Mouse (Mus musculus): ENCODE measurements at regions not wholly inside any gene's neighbourhood (a gene's known extent, or its start where the extent isn't known, plus 50 kb on each side); places are given as distances from the start of the nearest gene placed in this dataset.

GRCm38 (mm10) chr16:71724898-71725297, 583.2 kb upstream of the Robo1 start:
- 81% methylated on average over 2 of the region's 2 CpGs for WGBS
- Histone ChIP-seq H3K9me3 (ENCODE audit: control insufficient read depth, low read length) (no peaks in the 10 kb centered on the region), H3K36me3 (ENCODE audit: control insufficient read depth, insufficient read depth, low read length) (no peaks in the 10 kb centered on the region), H3K27me3 (replicated peaks; ENCODE audit: control insufficient read depth, insufficient read depth, low read length) (no peaks in the 10 kb centered on the region), H3K27ac (ENCODE audit: low read depth, low read length) (no peak overlapping the region), H3K9ac (ENCODE audit: low read depth, low read length) (no peak overlapping the region), H3K4me1 (replicated peaks; ENCODE audit: control insufficient read depth, insufficient read depth, low read length) (no peaks in the 10 kb centered on the region), H3K4me2 (no peak overlapping the region), H3K4me3 (ENCODE audit: low read depth, low read length) (no peak overlapping the region)
- ATAC-seq (replicated peaks; ENCODE audit: low FRiP score), result no peak
- DNase-seq (ENCODE audit: low spot score), result no peak

- no peak for ATAC-seq (replicated peaks; ENCODE audit: low FRiP score)
- Histone ChIP-seq H3K36me3 (ENCODE audit: control insufficient read depth, insufficient read depth, low read length) (no peaks in the 10 kb centered on the region), H3K4me1 (replicated peaks; ENCODE audit: control insufficient read depth, insufficient read depth, low read length) (no peaks in the 10 kb centered on the region), H3K4me3 (ENCODE audit: low read depth, low read length) (no peak overlapping the region), H3K9me3 (ENCODE audit: control insufficient read depth, low read length) (0 out of 2 replicates have a peak, but pooled peaks cover 2% of the 10 kb centered on the region), H3K9ac (ENCODE audit: low read depth, low read length) (no peak overlapping the region), H3K4me2 (no peak overlapping the region), H3K27me3 (replicated peaks; ENCODE audit: control insufficient read depth, insufficient read depth, low read length) (no peaks in the 10 kb centered on the region), H3K27ac (ENCODE audit: low read depth, low read length) (no peak overlapping the region)
- WGBS, result 84% methylated on average over 2 of the region's 2 CpGs
- DNase-seq (ENCODE audit: low spot score), result no peak
These were observed 570.2 kb upstream of the Robo1 start for GRCm38 (mm10) chr16:71737941-71738340.

GRCm38 (mm10) chr16:71739104-71739503, 569.0 kb upstream of the Robo1 start:
- DNase-seq (ENCODE audit: low spot score) (no peak), ATAC-seq (replicated peaks; ENCODE audit: low FRiP score) (no peak)
- Histone ChIP-seq H3K9ac (ENCODE audit: low read depth, low read length) (no peak overlapping the region), H3K9me3 (ENCODE audit: control insufficient read depth, low read length) (no peaks in the 10 kb centered on the region), H3K27me3 (replicated peaks; ENCODE audit: control insufficient read depth, insufficient read depth, low read length) (no peaks in the 10 kb centered on the region), H3K36me3 (ENCODE audit: control insufficient read depth, insufficient read depth, low read length) (no peaks in the 10 kb centered on the region), H3K4me3 (ENCODE audit: low read depth, low read length) (no peak overlapping the region), H3K4me2 (no peak overlapping the region), H3K27ac (ENCODE audit: low read depth, low read length) (no peak overlapping the region), H3K4me1 (replicated peaks; ENCODE audit: control insufficient read depth, insufficient read depth, low read length) (no peaks in the 10 kb centered on the region)
- 84% methylated on average over 5 of the region's 5 CpGs for WGBS

DNA sequence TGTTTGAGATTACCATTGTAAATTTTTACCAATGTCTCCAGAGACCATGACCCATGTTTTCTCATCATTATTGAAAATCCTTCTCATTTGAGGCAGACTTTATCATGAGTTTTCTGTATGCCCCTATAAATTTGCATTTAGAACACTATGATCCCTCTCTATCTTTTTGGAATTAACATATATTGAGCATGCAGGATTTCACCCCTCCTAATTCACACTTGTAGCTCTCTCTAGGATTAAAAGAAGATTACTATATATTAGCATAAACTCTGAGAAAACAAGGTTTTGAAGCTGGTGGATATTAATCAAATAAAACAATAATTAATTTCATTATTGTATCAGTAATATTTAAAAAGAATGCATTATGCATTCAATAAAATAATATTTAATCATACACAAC, 527.2 kb upstream of the Robo1 start:
- Histone ChIP-seq H3K36me3 (ENCODE audit: control insufficient read depth, insufficient read depth, low read length) (no peaks in the 10 kb centered on the region), H3K4me2 (no peak overlapping the region), H3K9ac (ENCODE audit: low read depth, low read length) (no peak overlapping the region), H3K27me3 (replicated peaks; ENCODE audit: control insufficient read depth, insufficient read depth, low read length) (no peaks in the 10 kb centered on the region), H3K4me1 (replicated peaks; ENCODE audit: control insufficient read depth, insufficient read depth, low read length) (no peaks in the 10 kb centered on the region), H3K9me3 (ENCODE audit: control insufficient read depth, low read length) (no peaks in the 10 kb centered on the region), H3K4me3 (ENCODE audit: low read depth, low read length) (no peak overlapping the region), H3K27ac (ENCODE audit: low read depth, low read length) (no peak overlapping the region)
- ATAC-seq (replicated peaks; ENCODE audit: low FRiP score) (no peak), DNase-seq (ENCODE audit: low spot score) (no peak)

GRCm38 (mm10) chr16:71812840-71813239, 495.3 kb upstream of the Robo1 start:
- ATAC-seq (replicated peaks; ENCODE audit: low FRiP score), result no peak
- Histone ChIP-seq H3K9ac (ENCODE audit: low read depth, low read length) (no peak overlapping the region), H3K9me3 (ENCODE audit: control insufficient read depth, low read length) (no peaks in the 10 kb centered on the region), H3K27ac (ENCODE audit: low read depth, low read length) (no peak overlapping the region), H3K4me1 (replicated peaks; ENCODE audit: control insufficient read depth, insufficient read depth, low read length) (no peaks in the 10 kb centered on the region), H3K36me3 (ENCODE audit: control insufficient read depth, insufficient read depth, low read length) (no peaks in the 10 kb centered on the region), H3K4me3 (ENCODE audit: low read depth, low read length) (no peak overlapping the region), H3K4me2 (no peak overlapping the region), H3K27me3 (replicated peaks; ENCODE audit: control insufficient read depth, insufficient read depth, low read length) (no peaks in the 10 kb centered on the region)
- no peak for DNase-seq (ENCODE audit: low spot score)
- 75% methylated on average over 5 of the region's 5 CpGs for WGBS

- no peak for ATAC-seq (replicated peaks; ENCODE audit: low FRiP score)
- Histone ChIP-seq H3K36me3 (ENCODE audit: control insufficient read depth, insufficient read depth, low read length) (no peaks in the 10 kb centered on the region), H3K4me2 (no peak overlapping the region), H3K4me3 (ENCODE audit: low read depth, low read length) (no peak overlapping the region), H3K4me1 (replicated peaks; ENCODE audit: control insufficient read depth, insufficient read depth, low read length) (no peaks in the 10 kb centered on the region), H3K27me3 (replicated peaks; ENCODE audit: control insufficient read depth, insufficient read depth, low read length) (no peaks in the 10 kb centered on the region), H3K9me3 (ENCODE audit: control insufficient read depth, low read length) (no peaks in the 10 kb centered on the region), H3K9ac (ENCODE audit: low read depth, low read length) (no peak overlapping the region), H3K27ac (ENCODE audit: low read depth, low read length) (no peak overlapping the region)
- 80% methylated on average over 2 of the region's 2 CpGs for WGBS
- DNase-seq (ENCODE audit: low spot score), result no peak
These were observed 472.8 kb upstream of the Robo1 start for GRCm38 (mm10) chr16:71835325-71835724.

DNA sequence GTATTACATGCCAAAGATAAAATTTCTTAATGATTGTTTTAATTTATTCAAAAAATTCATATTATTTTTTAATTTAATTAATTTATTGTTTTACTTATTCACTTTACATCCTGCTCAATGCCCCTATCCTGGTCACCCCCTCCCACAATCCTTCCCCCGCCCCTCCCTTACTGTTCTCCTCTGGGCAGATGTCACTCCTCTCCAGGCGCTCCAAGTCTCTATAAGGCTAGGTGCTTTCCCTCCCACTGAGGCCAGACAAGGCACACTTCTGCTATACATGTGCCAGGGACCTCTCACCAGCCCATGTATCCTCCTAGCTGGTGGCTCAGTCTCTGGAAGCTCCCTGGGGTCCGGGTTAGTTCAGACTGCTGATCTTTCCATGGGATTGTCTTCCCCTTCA, 458.0 kb upstream of the Robo1 start:
- DNase-seq (ENCODE audit: low spot score) (no peak), ATAC-seq (replicated peaks; ENCODE audit: low FRiP score) (no peak)
- Histone ChIP-seq H3K9ac (ENCODE audit: low read depth, low read length) (no peak overlapping the region), H3K4me2 (no peak overlapping the region), H3K36me3 (ENCODE audit: control insufficient read depth, insufficient read depth, low read length) (no peaks in the 10 kb centered on the region), H3K27me3 (replicated peaks; ENCODE audit: control insufficient read depth, insufficient read depth, low read length) (no peaks in the 10 kb centered on the region), H3K9me3 (ENCODE audit: control insufficient read depth, low read length) (no peaks in the 10 kb centered on the region), H3K4me3 (ENCODE audit: low read depth, low read length) (no peak overlapping the region), H3K4me1 (replicated peaks; ENCODE audit: control insufficient read depth, insufficient read depth, low read length) (no peaks in the 10 kb centered on the region), H3K27ac (ENCODE audit: low read depth, low read length) (no peak overlapping the region)
- 63% methylated on average over 3 of the region's 3 CpGs for WGBS

DNA sequence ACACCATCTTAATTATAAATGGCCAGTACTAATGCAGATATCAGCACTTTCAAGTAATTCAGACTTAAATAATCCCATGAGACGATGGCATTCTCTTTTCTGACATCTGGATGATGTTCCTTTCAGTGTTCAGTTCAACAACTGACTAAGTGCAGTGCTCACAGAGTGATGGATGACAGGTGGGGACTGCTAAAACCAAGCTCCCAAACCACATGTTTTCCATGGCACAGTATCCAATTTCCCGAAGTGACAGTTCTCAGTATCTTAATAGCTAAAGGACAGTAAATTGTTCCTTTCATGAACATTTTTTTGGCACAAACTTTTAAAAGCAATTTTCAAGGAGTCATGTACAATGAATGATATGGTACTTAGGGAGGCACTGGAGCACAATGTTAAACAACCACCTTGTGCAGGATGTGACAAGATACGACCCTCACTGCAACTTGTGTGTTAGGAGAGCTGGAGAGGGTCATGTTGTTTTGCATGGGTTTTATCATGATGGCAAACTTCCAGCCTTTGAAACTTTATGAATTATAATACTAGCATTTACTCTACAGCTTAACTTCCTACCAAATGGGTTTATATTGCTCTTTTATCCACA, 456.4 kb upstream of the Robo1 start:
- no peak overlapping the region for H3K9ac ChIP-seq (ENCODE audit: low read depth, low read length)
- no peaks in the 10 kb centered on the region for H3K9me3 ChIP-seq (ENCODE audit: control insufficient read depth, low read length)
- no peak overlapping the region for H3K4me3 ChIP-seq (ENCODE audit: low read depth, low read length)
- no peak overlapping the region for H3K27ac ChIP-seq (ENCODE audit: low read depth, low read length)
- H3K36me3 ChIP-seq (ENCODE audit: control insufficient read depth, insufficient read depth, low read length), result no peaks in the 10 kb centered on the region
- ATAC-seq (replicated peaks; ENCODE audit: low FRiP score) (no peak), DNase-seq (ENCODE audit: low spot score) (no peak)
- no peak overlapping the region for H3K4me2 ChIP-seq
- WGBS, result 60% methylated on average over 3 of the region's 3 CpGs
- H3K4me1 ChIP-seq (replicated peaks; ENCODE audit: control insufficient read depth, insufficient read depth, low read length), result no peaks in the 10 kb centered on the region
- H3K27me3 ChIP-seq (replicated peaks; ENCODE audit: control insufficient read depth, insufficient read depth, low read length), result no peaks in the 10 kb centered on the region

- ATAC-seq (replicated peaks; ENCODE audit: low FRiP score) (no peak), DNase-seq (ENCODE audit: low spot score) (no peak)
- Histone ChIP-seq H3K9ac (ENCODE audit: low read depth, low read length) (no peak overlapping the region), H3K27me3 (replicated peaks; ENCODE audit: control insufficient read depth, insufficient read depth, low read length) (no peaks in the 10 kb centered on the region), H3K27ac (ENCODE audit: low read depth, low read length) (no peak overlapping the region), H3K4me1 (replicated peaks; ENCODE audit: control insufficient read depth, insufficient read depth, low read length) (no peaks in the 10 kb centered on the region), H3K4me2 (no peak overlapping the region), H3K4me3 (ENCODE audit: low read depth, low read length) (no peak overlapping the region), H3K9me3 (ENCODE audit: control insufficient read depth, low read length) (no peaks in the 10 kb centered on the region), H3K36me3 (ENCODE audit: control insufficient read depth, insufficient read depth, low read length) (no peaks in the 10 kb centered on the region)
These were observed 450.2 kb upstream of the Robo1 start for GRCm38 (mm10) chr16:71857877-71858276.

Data from liver, embryonic 11.5 days (tissue).